Mouse (Mus musculus) CH12.LX (cell line): ENCODE measurements around the gene Cd33.

Source experiments
- CTCF ChIP-seq, 2 experiments: IDR thresholded peaks in 1 of 2; conservative IDR thresholded peaks in 1 of 2; 2 replicates each; pipeline ENCODE4 v1.5.1; 2011 to 2012; ENCODE audit warnings: low read depth in 2 of 2, low read length in 2 of 2, improper control_type of control experiment in 1 of 2, inconsistent platforms in 1 of 2, mild to moderate bottlenecking in 1 of 2, moderate library complexity in 1 of 2
- E2F4 ChIP-seq: IDR thresholded peaks from 2 replicates; pipeline ENCODE4 v1.6.1; 2011; ENCODE audit warnings: low read depth, low read length, improper control_type of control experiment; ENCODE audit not compliant: insufficient replicate concordance
- PAX5 ChIP-seq: IDR thresholded peaks from 2 replicates; pipeline ENCODE4 v1.6.1; 2012; ENCODE audit warnings: low read length, inconsistent platforms, mixed read lengths
- POLR2A ChIP-seq: IDR thresholded peaks from 2 replicates; pipeline ENCODE4 v1.6.1; 2011; ENCODE audit warnings: low read depth, mild to moderate bottlenecking, improper control_type of control experiment, low read length

GRCm38 (mm10) chr7:43488646-43489045 lies 55.6 kb downstream of the Cd33 start:
- TF ChIP-seq POLR2A: no peak
- no peak for TF ChIP-seq CTCF (conservative IDR thresholded peaks at IDR 0.05 in 1 of 2, IDR thresholded peaks at IDR 0.05 in 1 of 2; ENCODE audit: low read depth in 2 of 2, low read length in 2 of 2)
- TF ChIP-seq PAX5: no peak
- TF ChIP-seq E2F4: no peak
